Mouse (Mus musculus) olfactory bulb, adult 2 months (tissue): ENCODE data around the gene Per2. TPM values are rescaled to one million over a fixed set of nuclear protein-coding genes. Genes with fewer than 3 reads are reported as not detected.

ENCODE experiments used
- H3K27ac ChIP-seq: fragments of 200-500 bp; 2 replicates; pipeline ENCODE4 v1.5.1; 2012; ENCODE audit warnings: low read depth, low read length; ENCODE audit not compliant: insufficient read depth
- H3K4me1 ChIP-seq: fragments of 200-500 bp; 2 replicates; pipeline ENCODE4 v1.6.1; 2012; ENCODE audit warnings: low read length; ENCODE audit not compliant: control insufficient read depth, insufficient read depth
- H3K4me3 ChIP-seq: fragments of 200-500 bp; 2 replicates; pipeline ENCODE4 v1.5.1; 2012; ENCODE audit warnings: mild to moderate bottlenecking, low read depth, low read length, moderate library complexity; ENCODE audit not compliant: insufficient read depth
- CTCF ChIP-seq: fragments of 200-500 bp; IDR thresholded peaks from 2 replicates; pipeline ENCODE4 v1.5.1; 2012; ENCODE audit warnings: low read depth, mild to moderate bottlenecking, low read length, moderate library complexity; ENCODE audit not compliant: insufficient read depth
- POLR2A ChIP-seq: fragments of 200-500 bp; IDR thresholded peaks from 2 replicates; pipeline ENCODE4 v1.6.1; 2012; ENCODE audit warnings: mild to moderate bottlenecking, low read depth, low read length, moderate library complexity; ENCODE audit not compliant: insufficient read depth
- WGBS: fragments of 180-500 bp; shearing (Covaris S2); methylation state at CpG from one replicate; pipeline ENCODE4 v1.1.7; 2018; 5-methylcytosine and 5-hydroxymethylcytosine counted together
- polyA plus RNA-seq: library from polyadenylated mRNA; stranded (reverse); fragments of >200 nt; gene quantifications from 2 replicates; pipeline ENCODE4 v1.2.4, GENCODE M21; 2012; ENCODE audit warnings: low replicate concordance; ENCODE audit not compliant: missing spikeins, insufficient read depth, insufficient read length

Per2 gene
- polyA plus RNA-seq, 1 experiment, result not detected

GRCm38 (mm10) chr1:91463336-91463995, 4.3 kb upstream of the Per2 start:
- H3K4me3 ChIP-seq, result no peak overlapping the region
- H3K27ac ChIP-seq, result no peak overlapping the region
- H3K4me1 ChIP-seq, result peaks cover 7% of the 10 kb centered on the region; the same call in 1 of the 2 replicates
- TF ChIP-seq POLR2A (no peak), CTCF (no peak)
- 91% methylated on average over 13 of the region's 13 CpGs for WGBS

GRCm38 (mm10) chr1:91460564-91460963, 1.4 kb upstream of the Per2 start:
- WGBS, result 38% methylated on average over 4 of the region's 4 CpGs
- Histone ChIP-seq H3K4me1 (peaks cover 32% of the 10 kb centered on the region), H3K27ac (no peak overlapping the region), H3K4me3 (no peak overlapping the region)
- no peak for TF ChIP-seq CTCF
- TF ChIP-seq POLR2A, result no peak

- whole genome bisulfite sequencing, result 37% methylated on average over 7 of the region's 7 CpGs
- no peak for TF ChIP-seq POLR2A
- TF ChIP-seq CTCF, result no peak
- Histone ChIP-seq H3K4me1 (peaks cover 36% of the 10 kb centered on the region), H3K4me3 (no peak overlapping the region), H3K27ac (no peak overlapping the region)
Measured at GRCm38 (mm10) chr1:91460069-91460468, 945 bp upstream of the Per2 start.

- H3K27ac ChIP-seq, result peak overlapping the region; percentile 91
- H3K4me1 ChIP-seq, result peaks cover 36% of the 10 kb centered on the region
- WGBS, result 3% methylated on average over 8 of the region's 8 CpGs
- peak overlapping the region; percentile 75 for H3K4me3 ChIP-seq
- no peak for TF ChIP-seq CTCF
- TF ChIP-seq POLR2A, result no peak
Measured at GRCm38 (mm10) chr1:91458223-91458861, 782 bp downstream of the Per2 start.

- peak overlapping the region; percentile 48 for H3K27ac ChIP-seq
- peaks cover 36% of the 10 kb centered on the region for H3K4me1 ChIP-seq
- 25% methylated on average over 5 of the region's 5 CpGs for WGBS
- H3K4me3 ChIP-seq, result peak overlapping the region; percentile 30
- TF ChIP-seq CTCF (no peak), POLR2A (no peak)
Measured at GRCm38 (mm10) chr1:91457698-91458097, 1.4 kb downstream of the Per2 start.

- TF ChIP-seq CTCF (no peak), POLR2A (no peak)
- WGBS, result 84% methylated on average over 4 of the region's 4 CpGs
- H3K4me1 ChIP-seq, result peaks cover 37% of the 10 kb centered on the region
- 0 out of 2 replicates have a peak overlapping the region, but pooled peaks have one; percentile 48 for H3K27ac ChIP-seq
- H3K4me3 ChIP-seq, result no peak overlapping the region
Measured at GRCm38 (mm10) chr1:91457116-91457515, 2.0 kb downstream of the Per2 start.

GRCm38 (mm10) chr1:91456301-91456801, 2.8 kb downstream of the Per2 start:
- Histone ChIP-seq H3K4me3 (no peak overlapping the region), H3K4me1 (peaks cover 39% of the 10 kb centered on the region), H3K27ac (0 out of 2 replicates have a peak overlapping the region, but pooled peaks have one; percentile 24)
- TF ChIP-seq CTCF (no peak), POLR2A (no peak)
- 21% methylated on average over 11 of the region's 11 CpGs for WGBS

- WGBS, result 34% methylated on average over 7 of the region's 7 CpGs
- Histone ChIP-seq H3K4me3 (no peak overlapping the region), H3K27ac (no peak overlapping the region), H3K4me1 (peaks cover 39% of the 10 kb centered on the region)
- TF ChIP-seq POLR2A, result no peak
- TF ChIP-seq CTCF, result no peak
Measured at GRCm38 (mm10) chr1:91455661-91456161, 3.4 kb downstream of the Per2 start.

- WGBS, result 77% methylated on average over 3 of the region's 3 CpGs
Measured at GRCm38 (mm10) chr1:91454927-91455326, 4.2 kb downstream of the Per2 start.

More at GRCm38 (mm10) chr1:91454927-91455326, 4.2 kb downstream of the Per2 start:
- Histone ChIP-seq H3K4me1 (peaks cover 35% of the 10 kb centered on the region), H3K27ac (no peak overlapping the region), H3K4me3 (no peak overlapping the region)
- TF ChIP-seq POLR2A, result no peak
